Mouse (Mus musculus) CH12.LX (cell line): ENCODE measurements around the gene Apoc4. TPM values are rescaled to one million over a fixed set of nuclear protein-coding genes. Genes with fewer than 3 reads are reported as not detected.

Experiments used
- DNase-seq: peaks from one replicate; pipeline ENCODE4 v3.0.0-alpha.2; 2013; ENCODE audit errors: extremely low read depth
- H3K27ac ChIP-seq: 2 replicates; pipeline ENCODE4 v1.5.1; 2012; ENCODE audit warnings: low read depth, mild to moderate bottlenecking, control low read depth, moderate library complexity; ENCODE audit not compliant: insufficient read depth
- H3K27me3 ChIP-seq: replicated peaks from 2 replicates; pipeline ENCODE3; 2012; ENCODE audit warnings: inconsistent platforms
- H3K36me3 ChIP-seq, 2 experiments: replicated peaks in 1 of 2; 2 replicates each; pipeline versions ENCODE3 to v1.6.1; 2012; ENCODE audit warnings: inconsistent platforms in 1 of 2, low read length in 1 of 2, mild to moderate bottlenecking in 1 of 2, mixed read lengths in 1 of 2, moderate library complexity in 1 of 2; ENCODE audit not compliant: control insufficient read depth in 1 of 2, insufficient read depth in 1 of 2
- H3K4me1 ChIP-seq, 2 experiments: 2 replicates each; pipeline ENCODE4 v1.6.1; 2012; ENCODE audit warnings: inconsistent platforms in 1 of 2, moderate library complexity in 1 of 2; ENCODE audit not compliant: insufficient read depth in 2 of 2, control insufficient read depth in 1 of 2
- H3K4me2 ChIP-seq: 2 replicates; pipeline ENCODE4 v1.6.1; 2012; ENCODE audit warnings: low read depth, mild to moderate bottlenecking, control low read depth; ENCODE audit not compliant: poor library complexity, insufficient read depth, severe bottlenecking
- H3K4me3 ChIP-seq, 3 experiments: fragments of 150-350 bp in 1 of 3; sonication (generic) in 1 of 3; replicated peaks in 1 of 3; 2 replicates each; pipeline versions ENCODE3 to v1.5.1; 2011 to 2012; ENCODE audit warnings: low read depth in 2 of 3, low read length in 2 of 3, mild to moderate bottlenecking in 2 of 3, moderate library complexity in 2 of 3, control low read depth in 1 of 3, improper control_type of control experiment in 1 of 3, inconsistent platforms in 1 of 3, mixed read lengths in 1 of 3; ENCODE audit not compliant: poor library complexity in 1 of 3
- H3K79me2 ChIP-seq: replicated peaks from 2 replicates; pipeline ENCODE4 v1.6.1; 2012; ENCODE audit warnings: mild to moderate bottlenecking, moderate library complexity; ENCODE audit not compliant: control insufficient read depth, poor library complexity, insufficient read depth, severe bottlenecking; ENCODE audit errors: extremely low read depth
- H3K9ac ChIP-seq: 2 replicates; pipeline ENCODE4 v1.6.1; 2012; ENCODE audit warnings: low read depth, mild to moderate bottlenecking, control low read depth, moderate library complexity; ENCODE audit not compliant: insufficient read depth
- H3K9me3 ChIP-seq: replicated peaks from 2 replicates; pipeline ENCODE3; 2012; ENCODE audit warnings: low read length, inconsistent platforms, mixed read lengths
- CHD1 ChIP-seq: IDR thresholded peaks from 2 replicates; pipeline ENCODE4 v1.6.1; 2012; ENCODE audit warnings: low read depth, low read length, improper control_type of control experiment, inconsistent platforms
- EP300 ChIP-seq: IDR thresholded peaks from 2 replicates; pipeline ENCODE4 v1.6.1; 2011; ENCODE audit warnings: low read length, improper control_type of control experiment
- GABPA ChIP-seq: IDR thresholded peaks from 2 replicates; pipeline ENCODE4 v1.6.1; 2012; ENCODE audit warnings: low read depth, low read length, improper control_type of control experiment, inconsistent platforms; ENCODE audit not compliant: insufficient replicate concordance
- HCFC1 ChIP-seq: IDR thresholded peaks from 2 replicates; pipeline ENCODE4 v1.6.1; 2012; ENCODE audit warnings: low read depth, mild to moderate bottlenecking, inconsistent platforms, low read length, improper control_type of control experiment
- IRF4 ChIP-seq: IDR thresholded peaks from 2 replicates; pipeline ENCODE4 v1.6.1; 2014; ENCODE audit warnings: low read depth, mild to moderate bottlenecking, inconsistent platforms, low read length, improper control_type of control experiment
- JUND ChIP-seq: conservative IDR thresholded peaks from 2 replicates; pipeline ENCODE4 v1.6.1; 2011; ENCODE audit warnings: low read depth, low read length, improper control_type of control experiment
- MAFK ChIP-seq: IDR thresholded peaks from 2 replicates; pipeline ENCODE4 v1.6.1; 2011; ENCODE audit warnings: low read length, improper control_type of control experiment; ENCODE audit not compliant: insufficient replicate concordance
- MEF2A ChIP-seq: IDR thresholded peaks from 2 replicates; pipeline ENCODE4 v1.6.1; 2014; ENCODE audit warnings: low read depth, mild to moderate bottlenecking, inconsistent platforms, low read length, improper control_type of control experiment, borderline replicate concordance
- PAX5 ChIP-seq: IDR thresholded peaks from 2 replicates; pipeline ENCODE4 v1.6.1; 2012; ENCODE audit warnings: low read length, inconsistent platforms, mixed read lengths
- POLR2AphosphoS2 ChIP-seq: IDR thresholded peaks from 2 replicates; pipeline ENCODE4 v1.6.1; 2011; ENCODE audit warnings: low read depth, low read length, improper control_type of control experiment
- RAD21 ChIP-seq: IDR thresholded peaks from 2 replicates; pipeline ENCODE4 v1.6.1; 2011; ENCODE audit warnings: low read depth, mild to moderate bottlenecking, low read length, improper control_type of control experiment, moderate library complexity
- TCF12 ChIP-seq: IDR thresholded peaks from 2 replicates; pipeline ENCODE4 v1.6.1; 2014; ENCODE audit warnings: low read depth, mild to moderate bottlenecking, inconsistent platforms, low read length, improper control_type of control experiment
- ZC3H11A ChIP-seq: IDR thresholded peaks from 2 replicates; pipeline ENCODE4 v1.6.1; 2012; ENCODE audit warnings: low read depth, mild to moderate bottlenecking, inconsistent platforms, low read length, improper control_type of control experiment
- ZKSCAN1 ChIP-seq: IDR thresholded peaks from 2 replicates; pipeline ENCODE4 v1.6.1; 2012; ENCODE audit warnings: low read depth, inconsistent platforms, low read length, improper control_type of control experiment, borderline replicate concordance
- ZNF384 ChIP-seq: IDR thresholded peaks from 2 replicates; pipeline ENCODE4 v1.6.1; 2012; ENCODE audit warnings: low read depth, low read length, improper control_type of control experiment, inconsistent platforms
- dilution Hi-C: fragments of 300-500 bp; cut with MboI; formaldehyde crosslinking; loops from 2 replicates; pipeline ENCODE4 v1.14.3; 2020; ENCODE audit warnings: low sequenced_read_pairs; ENCODE audit not compliant: extremely low pct_unique_long_range_greater_than_20kb, extremely low pct_ligation_motif_present
- in situ Hi-C: fragments of 300-500 bp; cut with MboI; formaldehyde crosslinking; loops from 3 replicates; pipeline ENCODE4 v1.14.3; 2019; ENCODE audit warnings: low sequenced_read_pairs, low pct_ligation_motif_present, low pct_unique_long_range_greater_than_20kb, mixed read lengths
- polyA plus RNA-seq: library from polyadenylated mRNA; unstranded; fragments of >175 nt; gene quantifications from 2 replicates; pipeline ENCODE4 v1.2.1, GENCODE M21; 2012; ENCODE audit warnings: low read depth; ENCODE audit not compliant: insufficient read length
- total RNA-seq, 2 experiments: library from RNA; depleted of rRNA; stranded (reverse); fragments of 300-350 nt in 1 of 2; fragments of >200 nt in 1 of 2; gene quantifications; 2 replicates each; pipeline ENCODE4 v1.2.3; 2012 to 2014

Apoc4 gene
- total and polyA plus RNA-seq, 3 experiments = not detected

DNA sequence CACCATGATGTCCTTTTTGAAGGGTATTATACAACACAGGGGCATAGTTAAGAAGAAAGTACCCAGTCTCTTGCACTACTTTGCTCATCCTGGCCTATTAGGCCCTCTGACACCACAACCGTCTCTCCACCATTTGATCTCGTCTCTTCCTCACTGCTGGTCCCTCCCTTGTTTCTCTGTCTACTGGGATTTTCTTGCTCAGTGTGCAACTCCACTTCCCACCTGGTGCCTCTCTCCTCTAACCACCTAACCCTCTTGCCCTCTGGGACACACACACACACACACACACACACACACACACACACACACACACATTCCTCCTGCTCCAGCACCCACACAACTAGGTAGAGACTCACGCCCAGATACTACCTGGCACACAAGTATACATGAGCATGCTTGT is 2.4 kb downstream of the Apoc4 start:
- peaks cover 2 to 3% of the 10 kb centered on the region in 2 experiments; a peak in 3 of 4 replicates for H3K4me1 ChIP-seq
- no peak overlapping the region for H3K4me3 ChIP-seq
- H3K4me2 ChIP-seq = no peak overlapping the region
- dilution Hi-C loops (no loop called here), in situ Hi-C loops (no loop called here)
- H3K36me3 ChIP-seq = no peaks in the 10 kb centered on the region
- H3K27ac ChIP-seq = no peak overlapping the region
- no peak overlapping the region for H3K9ac ChIP-seq
- no peak for DNase-seq
- no peaks in the 10 kb centered on the region for H3K9me3 ChIP-seq
- H3K79me2 ChIP-seq = no peaks in the 10 kb centered on the region
- TF ChIP-seq ZNF384 (no peak), GABPA (no peak), PAX5 (no peak), TCF12 (no peak)
- peaks cover 3% of the 10 kb centered on the region for H3K27me3 ChIP-seq

GRCm38 (mm10) chr7:19677872-19678271 is 3.4 kb downstream of the Apoc4 start, which contains the start of gene Apoc2:
Gene Apoc2 (minus strand): TSS chr7:19677941.
- no peak within 1 kb of the TSS for H3K4me2 ChIP-seq
- no peaks in the 10 kb centered on the region for H3K9me3 ChIP-seq
- H3K4me3 ChIP-seq = no peak within 1 kb of the TSS
- DNase-seq = no peak
- no peak within 1 kb of the TSS for H3K27ac ChIP-seq
- peaks cover 0 to 2% of the 10 kb centered on the region in 2 experiments; a peak in 1 of 4 replicates for H3K4me1 ChIP-seq
- TF ChIP-seq ZKSCAN1 (no peak), PAX5 (no peak), POLR2AphosphoS2 (no peak), RAD21 (no peak), IRF4 (no peak), ZNF384 (no peak)
- in situ Hi-C loops (no loop called here), dilution Hi-C loops (no loop called here)
- H3K79me2 ChIP-seq = no peaks in the 10 kb centered on the region
- H3K36me3 ChIP-seq = no peaks in the 10 kb centered on the region
- H3K9ac ChIP-seq = no peak within 1 kb of the TSS
- peaks cover 3% of the 10 kb centered on the region for H3K27me3 ChIP-seq

GRCm38 (mm10) chr7:19676662-19677061 is 4.6 kb downstream of the Apoc4 start:
- TF ChIP-seq CHD1 (no peak), MAFK (no peak), EP300 (no peak), ZC3H11A (no peak), JUND (no peak), MEF2A (no peak), HCFC1 (no peak)
- TF ChIP-seq, all 38 proteins: peak for 0
- Histone ChIP-seq H3K27ac (no peak overlapping the region), H3K4me3 (no peak overlapping the region), H3K36me3 (no peaks in the 10 kb centered on the region), H3K4me1 (no peaks in the 10 kb centered on the region), H3K79me2 (no peaks in the 10 kb centered on the region), H3K9ac (no peak overlapping the region), H3K9me3 (no peaks in the 10 kb centered on the region), H3K27me3 (peaks cover 3% of the 10 kb centered on the region), H3K4me2 (no peak overlapping the region)
- dilution Hi-C loops (no loop called here), in situ Hi-C loops (no loop called here)
- no peak for DNase-seq
